Mouse (Mus musculus) forebrain, embryonic 10.5 days (tissue): Measurements from ENCODE around the gene March6. TPM values are rescaled to one million over a fixed set of nuclear protein-coding genes. Genes with fewer than 3 reads are reported as not detected.
A peak's percentile ranks its signal among the peaks of the same experiment; 100 is the strongest.

Experiments
- DNase-seq: peaks from one replicate; pipeline ENCODE4 v3.0.0-alpha.2; 2017; ENCODE audit warnings: low spot score; ENCODE audit errors: extremely low spot score
- H3K27ac ChIP-seq: fragments of 300-500 bp; sonication (generic); 2 replicates; pipeline ENCODE4 v1.5.1; 2016; ENCODE audit warnings: mild to moderate bottlenecking
- H3K27me3 ChIP-seq: fragments of 300-500 bp; sonication (generic); 2 replicates; pipeline ENCODE4 v1.6.1; 2016; ENCODE audit warnings: mild to moderate bottlenecking; ENCODE audit not compliant: poor library complexity, severe bottlenecking
- H3K36me3 ChIP-seq: fragments of 300-500 bp; sonication (generic); replicated peaks from 2 replicates; pipeline ENCODE4 v1.6.1; 2016; ENCODE audit warnings: mild to moderate bottlenecking, moderate library complexity
- H3K4me1 ChIP-seq: fragments of 300-500 bp; sonication (generic); 2 replicates; pipeline ENCODE4 v1.6.1; 2016
- H3K4me3 ChIP-seq: fragments of 300-500 bp; sonication (generic); 2 replicates; pipeline ENCODE4 v1.5.1; 2016; ENCODE audit warnings: mild to moderate bottlenecking, moderate library complexity
- H3K9me3 ChIP-seq: fragments of 300-500 bp; sonication (generic); 2 replicates; pipeline ENCODE4 v1.6.1; 2016; ENCODE audit warnings: mild to moderate bottlenecking, moderate library complexity
- WGBS: fragments of 180-500 bp; shearing (Covaris S2); methylation state at CpG from one replicate; pipeline ENCODE4 v1.1.7; 2016; 5-methylcytosine and 5-hydroxymethylcytosine counted together
- polyA plus RNA-seq: library from polyadenylated mRNA; unstranded; fragments of >200 nt; fragmentation: Nextera tagmentation; extraction: Ambion mirVana; gene quantifications from 2 replicates; pipeline ENCODE4 v1.2.1, GENCODE M21; 2016

The March6 gene
- polyA plus RNA-seq, result 44.0 and 44.9 TPM in 2 replicates

DNA sequence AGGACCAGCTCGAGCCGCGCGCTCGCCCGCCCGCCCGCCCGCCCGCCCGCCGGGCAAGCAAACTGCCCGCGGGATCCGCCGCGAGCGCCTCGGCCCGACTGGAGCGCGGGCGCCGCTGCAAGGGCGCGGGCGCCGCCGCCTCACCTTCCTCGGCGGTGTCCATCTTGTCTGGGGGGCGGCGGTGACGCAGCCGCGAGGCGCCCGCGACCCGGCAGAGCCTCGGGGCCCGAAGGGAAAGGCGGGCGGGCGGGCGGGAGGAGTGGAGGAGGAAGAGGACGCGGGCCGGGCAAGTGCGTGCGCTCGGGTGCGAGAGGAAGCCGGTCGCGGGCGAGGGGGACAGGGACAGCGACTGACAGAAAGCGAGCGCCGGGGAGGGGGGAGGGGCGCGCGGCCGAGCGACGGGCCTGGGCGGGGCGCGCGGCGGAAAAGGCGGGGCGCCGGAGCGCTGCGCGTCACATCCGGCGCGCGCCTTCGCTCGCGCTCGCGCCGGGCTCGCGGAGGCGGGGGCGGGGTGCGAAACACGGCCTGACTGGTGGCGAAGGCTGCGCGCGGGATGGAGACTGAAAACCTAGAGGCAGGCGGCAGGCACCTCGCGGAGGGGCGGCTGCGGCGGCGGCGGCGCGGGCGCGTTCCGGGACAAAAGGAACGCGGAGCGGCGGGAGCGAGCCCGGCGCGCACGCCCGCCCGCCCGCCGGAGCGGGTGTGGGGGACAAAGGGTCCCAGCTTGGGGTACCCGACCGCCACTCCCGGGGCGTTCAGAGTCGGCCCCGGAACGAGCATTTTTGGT, at the start of gene March6:
Gene March6 (minus strand): TSS at position 395 of the 787 bp plus-strand sequence.
- peak within 1 kb of the TSS; percentile 93 for H3K27ac ChIP-seq
- H3K4me3 ChIP-seq, result peak within 1 kb of the TSS; percentile 93
- no peaks in the 10 kb centered on the region for H3K27me3 ChIP-seq
- H3K4me1 ChIP-seq, result peaks cover 36% of the 10 kb centered on the region
- peak; percentile 87 for DNase-seq
- WGBS, result under 1% methylated on average over 113 of the region's 132 CpGs
- peaks cover 22% of the 10 kb centered on the region for H3K36me3 ChIP-seq
- H3K9me3 ChIP-seq, result peaks cover 5% of the 10 kb centered on the region; the same call in 1 of the 2 replicates

DNA sequence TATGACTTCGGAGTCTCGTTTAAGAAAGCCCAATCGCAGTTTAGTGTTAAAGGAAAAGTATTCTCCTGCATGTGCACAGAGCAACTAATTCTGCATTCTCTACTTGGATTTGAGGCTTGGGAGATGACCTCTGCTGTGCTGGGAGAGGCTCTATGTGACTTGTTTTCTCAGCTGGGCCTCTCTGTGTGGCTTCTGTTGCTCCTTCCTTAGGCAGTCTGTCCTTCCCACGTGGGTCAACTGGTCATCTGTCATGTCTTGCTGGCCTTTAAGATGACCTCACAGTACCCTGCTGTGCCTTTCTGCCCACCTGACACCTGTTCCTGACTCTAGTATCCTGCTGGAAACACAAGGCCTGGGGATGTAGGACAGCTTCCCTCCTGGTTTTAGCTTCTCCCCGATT, 45.2 kb upstream of the March6 start:
- Histone ChIP-seq H3K4me3 (no peak overlapping the region), H3K4me1 (peaks cover 7% of the 10 kb centered on the region; the same call in 1 of the 2 replicates), H3K9me3 (no peaks in the 10 kb centered on the region), H3K27me3 (no peaks in the 10 kb centered on the region), H3K36me3 (no peaks in the 10 kb centered on the region), H3K27ac (no peak overlapping the region)
- WGBS, result 83% methylated on average over 5 of the region's 5 CpGs
- DNase-seq, result no peak

DNA sequence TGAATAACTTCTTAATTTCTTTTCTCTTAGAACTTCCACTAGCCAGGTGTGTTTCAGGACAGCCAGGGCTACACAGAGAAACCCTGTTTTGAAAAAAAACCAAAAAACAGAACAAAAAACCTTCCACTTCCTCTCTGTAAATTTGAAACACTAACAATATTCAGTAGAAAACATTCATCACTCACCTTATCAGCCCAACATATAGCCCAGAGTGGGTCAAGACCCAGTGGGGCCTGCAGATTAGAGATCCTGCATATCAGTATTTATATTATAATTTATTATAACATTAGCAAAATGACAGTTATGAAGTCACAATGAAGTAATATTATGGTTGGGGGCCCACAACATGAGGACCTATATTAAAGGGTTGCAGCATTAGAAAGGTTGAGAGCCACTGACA, 42.8 kb upstream of the March6 start:
- Histone ChIP-seq H3K27ac (no peak overlapping the region), H3K27me3 (no peaks in the 10 kb centered on the region), H3K9me3 (no peaks in the 10 kb centered on the region), H3K36me3 (no peaks in the 10 kb centered on the region), H3K4me3 (no peak overlapping the region), H3K4me1 (peaks cover 16% of the 10 kb centered on the region)
- no peak for DNase-seq

DNA sequence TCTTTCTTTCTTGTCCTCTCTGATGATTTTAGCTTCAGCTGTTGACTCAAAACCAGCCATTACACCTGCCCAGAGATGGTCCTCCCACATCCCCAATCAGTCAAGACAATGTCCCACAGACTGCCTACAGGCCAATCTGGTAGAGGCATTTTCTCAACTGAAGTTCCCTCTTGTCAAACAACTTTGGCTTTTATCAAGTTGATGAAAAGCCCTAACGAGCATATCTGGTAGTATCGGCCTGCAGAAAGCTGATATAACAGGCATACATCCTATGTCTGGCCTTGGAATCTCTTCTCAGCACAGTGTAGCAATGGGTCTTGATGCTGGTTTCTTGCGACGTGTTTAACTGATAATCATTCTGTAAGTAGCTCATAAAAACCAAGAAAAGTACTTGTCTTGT, 42.4 kb upstream of the March6 start:
- no peak for DNase-seq
- peaks cover 20% of the 10 kb centered on the region for H3K4me1 ChIP-seq
- H3K27ac ChIP-seq, result no peak overlapping the region
- WGBS, result 92% methylated on average over 4 of the region's 4 CpGs
- H3K9me3 ChIP-seq, result no peaks in the 10 kb centered on the region
- H3K27me3 ChIP-seq, result no peaks in the 10 kb centered on the region
- no peak overlapping the region for H3K4me3 ChIP-seq
- H3K36me3 ChIP-seq, result no peaks in the 10 kb centered on the region

DNA sequence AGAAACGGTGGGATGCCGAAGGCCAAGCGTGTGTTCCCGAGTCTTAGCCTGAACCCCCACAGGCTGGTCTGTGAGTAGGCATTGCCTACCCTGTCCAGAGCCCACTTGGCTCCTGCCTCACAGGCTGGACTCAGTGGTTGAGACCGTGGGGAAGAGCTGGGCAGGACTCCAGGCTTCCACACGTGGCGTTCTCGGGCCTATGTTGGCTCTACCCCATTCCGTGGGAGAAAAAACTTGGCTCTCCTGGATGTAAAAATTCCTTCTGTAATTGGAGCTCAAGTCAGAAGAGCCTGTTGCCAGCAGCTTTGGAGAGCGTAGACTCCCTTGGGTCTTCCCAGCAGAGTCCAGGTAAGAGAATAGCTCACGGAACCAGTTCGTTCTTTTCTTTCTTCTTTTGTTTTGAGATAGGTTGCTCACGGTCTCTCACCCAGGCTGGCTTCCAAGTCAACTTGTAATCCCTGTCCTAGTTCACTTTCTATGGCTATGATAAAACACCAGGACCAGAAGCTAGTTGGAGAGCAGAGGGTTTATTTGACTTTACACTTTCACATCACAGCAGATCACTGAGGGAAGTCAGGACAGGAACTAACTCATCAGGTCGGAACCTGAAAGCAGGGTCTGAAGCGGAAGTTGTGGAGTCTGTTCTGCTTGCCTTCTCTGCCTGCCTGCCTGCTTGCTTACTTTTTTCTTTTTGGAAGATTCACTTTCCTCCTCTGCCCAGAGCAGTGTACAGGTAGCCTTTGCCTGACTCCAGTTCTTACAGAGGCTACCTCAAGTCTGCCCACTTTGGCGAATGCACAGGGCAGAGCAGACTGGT, 41.3 kb upstream of the March6 start:
- Histone ChIP-seq H3K4me3 (no peak overlapping the region), H3K9me3 (no peaks in the 10 kb centered on the region), H3K27ac (no peak overlapping the region), H3K27me3 (no peaks in the 10 kb centered on the region), H3K36me3 (no peaks in the 10 kb centered on the region), H3K4me1 (peaks cover 14% of the 10 kb centered on the region)
- no peak for DNase-seq
- 89% methylated on average over 16 of the region's 16 CpGs for WGBS

DNA sequence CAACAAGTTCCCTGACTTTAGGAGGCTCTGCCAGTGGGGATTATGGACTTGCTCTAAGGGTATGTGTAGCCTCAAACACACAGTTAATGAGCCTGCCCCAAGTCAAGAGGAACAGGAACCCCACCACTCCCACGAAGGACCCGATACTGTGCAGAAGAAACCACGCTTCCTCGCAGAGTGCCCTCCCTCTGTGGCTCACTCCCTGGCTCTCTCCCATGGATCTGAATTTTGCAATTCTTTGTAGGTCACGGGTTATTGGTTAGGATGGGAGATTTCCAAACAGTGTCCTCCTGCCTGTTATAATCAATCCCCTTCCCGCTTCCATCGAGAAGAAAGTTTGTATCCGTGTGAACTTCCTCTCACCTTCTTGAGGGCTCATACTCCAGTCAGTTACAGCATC, 40.1 kb upstream of the March6 start:
- Histone ChIP-seq H3K27ac (no peak overlapping the region), H3K36me3 (no peaks in the 10 kb centered on the region), H3K27me3 (no peaks in the 10 kb centered on the region), H3K4me3 (no peak overlapping the region), H3K9me3 (no peaks in the 10 kb centered on the region), H3K4me1 (peaks cover 14% of the 10 kb centered on the region)
- no peak for DNase-seq
- WGBS, result 91% methylated on average over 8 of the region's 8 CpGs

DNA sequence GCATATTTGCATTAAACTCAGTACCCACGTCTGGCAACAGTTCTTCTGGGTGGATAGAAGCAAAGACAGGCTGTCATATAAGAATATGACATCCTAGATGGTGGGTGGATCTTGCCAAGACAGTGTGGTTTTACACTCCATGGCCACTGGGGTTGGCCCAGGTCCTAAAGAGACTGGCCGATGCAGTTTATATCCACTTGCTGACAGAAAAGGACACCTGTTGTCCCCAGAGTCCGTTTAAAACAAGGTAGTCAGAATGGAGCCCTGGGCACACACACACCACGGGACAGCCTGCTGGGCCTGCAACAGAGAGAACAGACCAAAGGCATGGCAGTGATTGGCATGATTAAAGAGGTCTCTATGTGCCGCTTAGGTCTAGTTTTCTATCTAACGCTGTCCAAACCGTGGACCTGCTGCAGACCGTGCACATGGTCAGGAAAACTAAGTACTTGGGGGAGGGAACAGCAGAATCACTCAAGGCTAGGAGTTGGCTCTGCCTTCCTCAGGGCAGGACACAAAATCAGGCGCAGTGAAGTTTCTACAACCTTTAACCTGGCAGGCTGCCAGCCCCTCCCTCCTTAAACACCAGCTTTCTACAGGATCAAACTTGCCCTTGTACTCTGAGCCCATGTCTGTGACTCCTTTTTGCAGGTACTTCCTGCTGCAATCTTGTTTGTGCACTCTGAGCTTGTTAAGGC, 38.6 kb upstream of the March6 start:
- DNase-seq, result no peak
- 85% methylated on average over 9 of the region's 9 CpGs for WGBS
- H3K9me3 ChIP-seq, result no peaks in the 10 kb centered on the region
- H3K4me1 ChIP-seq, result peaks cover 24% of the 10 kb centered on the region
- no peaks in the 10 kb centered on the region for H3K27me3 ChIP-seq
- H3K4me3 ChIP-seq, result no peak overlapping the region
- no peak overlapping the region for H3K27ac ChIP-seq
- H3K36me3 ChIP-seq, result no peaks in the 10 kb centered on the region

DNA sequence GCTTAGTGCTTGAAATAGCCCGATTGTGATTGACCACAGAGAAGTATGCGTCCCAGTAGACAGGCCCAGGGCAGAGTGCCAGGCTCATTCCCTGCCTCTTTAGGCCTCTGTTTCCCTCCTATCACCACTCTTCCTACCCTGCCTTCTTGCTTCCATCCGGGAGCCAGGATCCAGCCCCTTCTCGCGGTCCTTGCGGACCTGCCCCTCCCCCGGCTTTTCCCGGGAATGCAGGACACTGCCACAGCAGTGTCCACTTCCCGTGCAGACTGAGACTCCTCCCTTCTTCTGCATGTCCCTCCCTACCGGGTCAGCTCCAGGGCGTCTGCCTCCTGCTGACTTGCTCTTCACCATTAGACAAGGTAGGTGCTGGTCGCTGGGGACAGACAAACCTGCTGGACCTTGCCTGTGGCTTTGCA, 37.7 kb upstream of the March6 start:
- DNase-seq, result no peak
- Histone ChIP-seq H3K4me3 (no peak overlapping the region), H3K36me3 (no peaks in the 10 kb centered on the region), H3K27me3 (no peaks in the 10 kb centered on the region), H3K27ac (peak overlapping the region; percentile 2; the same call in 1 of the 2 replicates), H3K4me1 (peaks cover 29% of the 10 kb centered on the region), H3K9me3 (no peaks in the 10 kb centered on the region)
- WGBS, result 26% methylated on average over 12 of the region's 12 CpGs

DNA sequence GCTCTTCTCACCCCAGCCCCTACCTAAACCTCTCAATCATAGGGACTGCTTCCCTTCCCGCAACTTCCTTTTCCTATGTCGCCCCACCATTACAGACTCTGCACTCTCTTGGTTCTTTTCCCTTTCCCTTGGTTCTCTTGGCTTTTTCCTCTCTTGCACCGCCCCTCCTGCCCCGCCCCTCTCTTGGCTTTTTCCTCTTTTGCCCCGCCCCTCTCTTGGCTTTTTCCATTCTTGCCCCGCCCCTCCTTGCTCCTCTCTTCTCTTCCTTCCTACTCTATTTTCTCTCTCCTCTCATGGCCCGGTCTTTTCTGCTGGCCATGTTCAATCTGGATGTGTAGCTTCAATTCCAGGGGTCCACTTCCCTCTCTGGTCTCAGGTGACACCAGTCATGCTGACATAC, 36.6 kb upstream of the March6 start:
- 65% methylated on average over 7 of the region's 7 CpGs for WGBS
- Histone ChIP-seq H3K27me3 (no peaks in the 10 kb centered on the region), H3K27ac (no peak overlapping the region), H3K36me3 (no peaks in the 10 kb centered on the region), H3K4me3 (no peak overlapping the region), H3K4me1 (peaks cover 29% of the 10 kb centered on the region), H3K9me3 (no peaks in the 10 kb centered on the region)
- no peak for DNase-seq

DNA sequence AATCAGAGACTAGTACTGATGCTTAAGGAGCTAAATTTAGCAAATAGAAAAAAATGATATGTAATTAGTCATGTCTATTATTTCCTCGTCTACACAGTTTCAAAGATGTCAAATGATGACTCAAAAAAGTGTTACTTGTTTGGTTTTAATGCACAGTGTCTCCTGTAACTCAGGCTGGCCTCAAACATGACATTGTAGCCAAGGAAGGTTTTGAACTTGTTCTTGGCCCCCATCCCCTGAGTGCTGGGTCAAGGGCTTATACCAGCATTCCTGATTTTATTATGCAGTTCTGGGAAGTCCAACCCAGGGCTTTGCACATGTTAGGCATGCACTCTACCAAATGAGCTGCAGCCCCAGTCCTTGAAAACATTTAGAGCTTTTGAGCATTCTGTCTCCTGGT, 34.9 kb upstream of the March6 start:
- Histone ChIP-seq H3K27ac (no peak overlapping the region), H3K27me3 (no peaks in the 10 kb centered on the region), H3K36me3 (no peaks in the 10 kb centered on the region), H3K4me3 (no peak overlapping the region), H3K4me1 (peaks cover 29% of the 10 kb centered on the region), H3K9me3 (no peaks in the 10 kb centered on the region)
- WGBS, result 81% methylated on average over 1 of the region's 1 CpGs
- no peak for DNase-seq

DNA sequence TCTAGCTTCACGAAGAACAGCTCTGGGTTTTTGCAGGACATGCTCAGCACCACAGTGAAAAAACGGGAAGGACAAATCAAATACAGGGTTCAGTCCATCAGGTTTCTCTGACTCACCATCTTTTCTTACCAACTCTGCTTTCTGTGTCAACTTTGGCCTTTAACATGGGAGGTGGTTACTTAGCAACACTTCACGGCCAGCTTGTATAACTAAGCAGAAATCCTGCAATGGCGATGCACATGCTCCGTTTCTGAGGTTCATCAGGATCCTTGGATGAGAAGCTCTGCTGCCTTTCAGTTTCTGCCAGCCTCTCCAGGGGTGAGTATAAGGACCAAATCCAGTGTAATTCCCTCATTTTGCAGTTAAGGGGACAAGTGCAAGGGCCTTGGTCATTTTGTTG, 34.3 kb upstream of the March6 start, which contains the start of gene Cmbl:
Gene Cmbl (plus strand): TSS at position 206 of the 400 bp plus-strand sequence.
- Histone ChIP-seq H3K27me3 (no peaks in the 10 kb centered on the region), H3K27ac (no peak within 1 kb of the TSS), H3K4me3 (no peak within 1 kb of the TSS), H3K36me3 (no peaks in the 10 kb centered on the region), H3K9me3 (no peaks in the 10 kb centered on the region), H3K4me1 (peaks cover 29% of the 10 kb centered on the region)
- WGBS, result 77% methylated on average over 5 of the region's 5 CpGs
- no peak for DNase-seq

DNA sequence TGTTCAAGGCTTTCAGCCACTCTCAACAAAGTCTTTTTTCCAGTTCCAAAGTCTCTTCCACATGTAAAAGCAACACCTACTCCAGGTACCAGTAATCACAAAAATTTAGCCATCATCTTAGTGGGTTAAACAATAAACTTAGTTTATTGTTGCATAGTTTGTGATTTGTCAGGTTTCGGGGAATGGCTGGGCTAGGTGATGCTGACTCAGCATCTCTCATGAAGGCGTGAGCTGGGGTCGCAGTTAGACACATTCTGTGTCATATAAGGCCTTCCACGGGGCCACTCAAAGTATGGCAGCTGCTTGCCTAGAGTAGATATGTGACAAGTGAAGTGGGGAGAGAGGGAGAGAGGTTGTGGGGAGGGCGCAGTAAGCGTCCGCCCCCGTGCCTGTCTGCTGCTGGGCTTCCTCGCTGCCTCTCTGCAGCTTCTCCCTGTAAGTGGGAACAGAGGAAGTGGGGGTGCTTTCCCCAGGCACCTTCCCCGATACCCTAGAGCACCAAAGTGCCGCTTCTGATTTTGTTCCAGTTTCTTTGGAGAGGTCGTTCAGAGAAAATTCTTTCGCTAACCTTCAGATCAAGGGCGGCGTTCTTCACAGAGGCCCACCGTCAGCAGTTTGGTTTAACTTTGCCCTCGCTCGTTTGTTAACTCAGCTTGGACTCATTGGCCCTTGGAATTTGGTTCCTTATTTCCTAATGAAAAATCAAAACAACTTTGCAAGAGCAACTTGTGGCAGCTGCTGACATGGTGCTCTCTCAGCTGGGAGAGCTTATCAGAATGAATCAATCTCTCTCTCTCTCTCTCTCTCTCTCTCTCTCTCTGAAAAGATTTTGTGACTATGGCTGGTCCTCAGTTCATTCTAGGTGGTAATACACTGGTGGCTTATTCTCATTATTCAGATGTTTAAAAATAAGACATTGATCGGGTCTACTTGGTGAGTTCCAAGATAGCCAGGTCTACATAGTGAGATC, 33.0 kb upstream of the March6 start:
- peak overlapping the region; percentile 63 for H3K27ac ChIP-seq
- H3K9me3 ChIP-seq, result peaks cover 5% of the 10 kb centered on the region
- H3K27me3 ChIP-seq, result no peaks in the 10 kb centered on the region
- no peak overlapping the region for H3K4me3 ChIP-seq
- peaks cover 22% of the 10 kb centered on the region for H3K4me1 ChIP-seq
- no peak for DNase-seq
- WGBS, result 67% methylated on average over 19 of the region's 19 CpGs
- no peaks in the 10 kb centered on the region for H3K36me3 ChIP-seq
